Comparison of ENCODE assay signal across 20 mouse cellular contexts in the genomic region with DNA sequence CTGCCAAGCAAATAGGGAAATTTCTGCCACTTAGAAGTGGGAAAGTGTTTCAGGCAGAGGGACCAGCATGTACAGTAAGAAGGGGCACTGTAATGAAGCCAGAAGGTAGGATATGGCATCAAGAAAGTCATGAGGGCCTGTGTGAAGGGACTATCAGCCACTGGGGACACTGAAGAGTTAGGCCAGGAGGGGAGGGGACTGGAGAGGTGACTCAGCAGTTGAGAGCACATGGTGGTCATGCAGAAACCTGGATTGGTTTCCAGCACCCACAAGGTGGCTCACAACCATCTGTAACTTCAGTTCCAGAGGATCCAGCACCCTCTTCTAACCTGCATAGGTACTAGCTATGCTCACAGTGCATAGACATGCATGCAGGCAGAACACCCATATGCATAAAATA. TPM values are rescaled to one million over a fixed set of nuclear protein-coding genes. Genes with fewer than 3 reads are reported as not detected.
DNase-seq lines count a peak whose midpoint lies in the region; ATAC-seq and TF ChIP-seq lines count a peak whose summit lies in the region.
"Had no signal": no experiment of that assay in that cellular context is flagged by ENCODE, and none has a peak within 500 bp of the region (broad histone marks: within the 10 kb centered on the region; RNA-seq: fewer than 3 reads in every experiment).

No protein-coding gene starts in this region.

- H3K4me3 ChIP-seq in intestine, postnatal 0 days (ENCODE audit: low read depth, low read length) = no peak overlapping the region
- H3K4me3 ChIP-seq in intestine, embryonic 15.5 days (replicated peaks) = no peak overlapping the region
- H3K4me3 ChIP-seq in CH12.LX (replicated peaks in 1 of 3; ENCODE audit: low read depth in 2 of 3, low read length in 2 of 3, poor library complexity in 1 of 3) = no peak overlapping the region
- H3K4me3 ChIP-seq: embryonic facial prominence, embryonic 15.5 days; limb, embryonic 12.5 days; liver, embryonic 13.5 days; megakaryocyte, embryonic 14.5 days had no signal

- H3K27ac ChIP-seq in intestine, postnatal 0 days (ENCODE audit: low read depth, low read length) = no peak overlapping the region
- no peak overlapping the region for H3K27ac ChIP-seq in intestine, embryonic 15.5 days
- no peak overlapping the region for H3K27ac ChIP-seq in CH12.LX (ENCODE audit: insufficient read depth, low read depth)
- H3K27ac ChIP-seq: embryonic facial prominence, embryonic 15.5 days; limb, embryonic 12.5 days; liver, embryonic 13.5 days had no signal

- H3K79me2 ChIP-seq in CH12.LX (replicated peaks; ENCODE audit: control insufficient read depth, extremely low read depth, insufficient read depth, poor library complexity, severe bottlenecking) = no peaks in the 10 kb centered on the region

- no peak for ATAC-seq in intestine, postnatal 0 days
- ATAC-seq in intestine, embryonic 15.5 days = no peak
- ATAC-seq: activated CD4-positive, CD25-positive, alpha-beta regulatory T cell, adult 4 months; midbrain, embryonic 16.5 days had no signal

- TF ChIP-seq CTCF in intestine, postnatal 0 days (IDR thresholded peaks at IDR 0.05; ENCODE audit: low read depth) = peak; percentile 43
- no peak for TF ChIP-seq CTCF in CH12.LX (conservative IDR thresholded peaks at IDR 0.05 in 1 of 2, IDR thresholded peaks at IDR 0.05 in 1 of 2; ENCODE audit: low read depth in 2 of 2, low read length in 2 of 2)

- H3K9me3 ChIP-seq in intestine, postnatal 0 days (ENCODE audit: control insufficient read depth) = no peaks in the 10 kb centered on the region
- no peaks in the 10 kb centered on the region for H3K9me3 ChIP-seq in intestine, embryonic 15.5 days
- H3K9me3 ChIP-seq in CH12.LX (replicated peaks; ENCODE audit: low read length) = peaks cover 7% of the 10 kb centered on the region
- H3K9me3 ChIP-seq: embryonic facial prominence, embryonic 15.5 days; limb, embryonic 12.5 days; liver, embryonic 13.5 days; megakaryocyte, embryonic 14.5 days had no signal

- DNase-seq in 416B (ENCODE audit: low read depth) = peak; percentile 69
- peak; percentile 52 for DNase-seq in CH12.LX (ENCODE audit: extremely low read depth)
- peak; percentile 20 for DNase-seq in ZHBTc4 (ENCODE audit: low read depth, low spot score)
- no peak for DNase-seq in adrenal gland, adult 2 months
- DNase-seq in Muller cell, postnatal 12 days (ENCODE audit: inconsistent ontology term) = no peak
- DNase-seq: adrenal gland, postnatal 36 days; cerebellum, adult 18-20 months; cerebellum, postnatal 25 days; heart, adult 11 months; kidney, adult 2 months; kidney, postnatal 4 days; liver, embryonic 13.5 days; thymus, postnatal 25 days had no signal

- no peak for TF ChIP-seq POLR2A in CH12.LX (IDR thresholded peaks at IDR 0.05; ENCODE audit: low read depth, low read length)

- peaks cover 14% of the 10 kb centered on the region for H3K4me1 ChIP-seq in intestine, postnatal 0 days (replicated peaks; ENCODE audit: control insufficient read depth, insufficient read depth, low read length)
- peaks cover 39% of the 10 kb centered on the region for H3K4me1 ChIP-seq in intestine, embryonic 15.5 days (replicated peaks)
- peaks cover 7 to 44% of the 10 kb centered on the region in 2 experiments; a peak in 3 of 4 replicates for H3K4me1 ChIP-seq in CH12.LX (ENCODE audit: control insufficient read depth in 1 of 2, insufficient read depth in 2 of 2)

- no peak overlapping the region for H3K9ac ChIP-seq in intestine, postnatal 0 days (ENCODE audit: low read depth, low read length)
- no peak overlapping the region for H3K9ac ChIP-seq in intestine, embryonic 15.5 days
- H3K9ac ChIP-seq in CH12.LX (ENCODE audit: insufficient read depth, low read depth) = no peak overlapping the region
- H3K9ac ChIP-seq: embryonic facial prominence, embryonic 15.5 days; limb, embryonic 12.5 days; liver, embryonic 13.5 days had no signal

- TF ChIP-seq EP300 in CH12.LX (IDR thresholded peaks at IDR 0.05; ENCODE audit: low read length) = no peak

- in situ Hi-C loops in CH12.LX (cut with MboI; ENCODE audit: low pct_ligation_motif_present, low pct_unique_long_range_greater_than_20kb, low sequenced_read_pairs) = no loop called here

- no peak overlapping the region for H3K4me2 ChIP-seq in intestine, postnatal 0 days (replicated peaks; ENCODE audit: low read depth)
- no peak overlapping the region for H3K4me2 ChIP-seq in intestine, embryonic 15.5 days (replicated peaks)
- no peak overlapping the region for H3K4me2 ChIP-seq in CH12.LX (ENCODE audit: insufficient read depth, low read depth, poor library complexity, severe bottlenecking)
- H3K4me2 ChIP-seq: embryonic facial prominence, embryonic 15.5 days; limb, embryonic 12.5 days; liver, embryonic 13.5 days had no signal

- dilution Hi-C loops in CH12.LX (cut with MboI; ENCODE audit: extremely low pct_ligation_motif_present, extremely low pct_unique_long_range_greater_than_20kb, low sequenced_read_pairs) = no loop called here

- no peaks in the 10 kb centered on the region; the same call in 1 of the 2 replicates for H3K36me3 ChIP-seq in intestine, postnatal 0 days (ENCODE audit: control insufficient read depth, insufficient read depth)
- H3K36me3 ChIP-seq in intestine, embryonic 15.5 days = no peaks in the 10 kb centered on the region
- H3K36me3 ChIP-seq in CH12.LX (replicated peaks in 1 of 2; ENCODE audit: control insufficient read depth in 1 of 2, insufficient read depth in 1 of 2, low read length in 1 of 2) = peaks cover 8 to 55% of the 10 kb centered on the region in 2 experiments
- H3K36me3 ChIP-seq: embryonic facial prominence, embryonic 15.5 days; limb, embryonic 12.5 days; liver, embryonic 13.5 days had no signal

- no peak for TF ChIP-seq RAD21 in CH12.LX (IDR thresholded peaks at IDR 0.05; ENCODE audit: low read depth, low read length)

- no peaks in the 10 kb centered on the region for H3K27me3 ChIP-seq in intestine, postnatal 0 days (replicated peaks; ENCODE audit: control insufficient read depth, insufficient read depth, low read length)
- H3K27me3 ChIP-seq in intestine, embryonic 15.5 days (replicated peaks) = no peaks in the 10 kb centered on the region
- no peaks in the 10 kb centered on the region for H3K27me3 ChIP-seq in CH12.LX (replicated peaks)
- H3K27me3 ChIP-seq: embryonic facial prominence, embryonic 15.5 days; limb, embryonic 12.5 days; megakaryocyte, embryonic 14.5 days had no signal

TF ChIP-seq in CH12.LX, 34 proteins besides CTCF, POLR2A, EP300 and RAD21:
- TF ChIP-seq MYC (IDR thresholded peaks at IDR 0.05; ENCODE audit: low read depth, low read length) (peak; percentile 85), SMC3 (IDR thresholded peaks at IDR 0.05; ENCODE audit: low read depth, low read length) (no peak)

RNA-seq across cellular contexts. Expression of a gene that starts 32.4 kb away (rescaled TPM):
- polyA plus RNA-seq in intestine, postnatal 0 days (2015; fragmentation: Nextera tagmentation; extraction: Ambion mirVana) = 10.1 and 10.6 TPM in 2 replicates
- 18.2 and 18.5 TPM in 2 replicates for polyA plus RNA-seq in intestine, embryonic 15.5 days (2015; fragmentation: Nextera tagmentation; extraction: Ambion mirVana)
- total RNA-seq in CH12.LX (2012; rRNA removed) = 15.4 and 15.5 TPM in 2 replicates
- total RNA-seq in CH12.LX (2014; rRNA removed) = 6.5 and 6.6 TPM in 2 replicates
- polyA plus RNA-seq in CH12.LX (2012; ENCODE audit: insufficient read length, low read depth) = 19.1 and 22.6 TPM in 2 replicates
- total RNA-seq in adrenal gland, adult 2 months (2021) = 10 to 100 TPM; 41.4 to 46.7 TPM
- 72.1 and 82.5 TPM in 2 replicates for polyA plus RNA-seq in adrenal gland, adult 2 months (2012; rRNA removed)

Comparison
In these comparisons a context has a peak if more than half of its experiments do, and no peak if none do; other contexts are left out.
1. DNase-seq: peak in 416B (single experiment), CH12.LX (single experiment) and ZHBTc4 (single experiment); none in adrenal gland, adult 2 months (single experiment) and Muller cell, postnatal 12 days (single experiment).